Mouse (Mus musculus) liver, adult 2 months (tissue): ENCODE results near the gene Sh2b2. TPM values are rescaled to one million over a fixed set of nuclear protein-coding genes. Genes with fewer than 3 reads are reported as not detected.
"Not testable (repeated sequence)": the region's sequence is repeated elsewhere in the genome, so short reads cannot be mapped to it uniquely, and the experiment has no call there.

ENCODE experiments used
- DNase-seq: peaks from one replicate; pipeline ENCODE4 v3.0.0-alpha.2; 2011; ENCODE audit warnings: low read depth, low spot score; ENCODE audit errors: extremely low read depth
- H3K27ac ChIP-seq: fragments of 200-500 bp; replicated peaks from 2 replicates; pipeline ENCODE4 v1.5.1; 2012; ENCODE audit warnings: low read depth, mild to moderate bottlenecking, control low read depth, inconsistent platforms, low read length; ENCODE audit not compliant: insufficient read depth
- H3K27me3 ChIP-seq: fragments of 200-500 bp; 2 replicates; pipeline ENCODE4 v1.6.1; 2012; ENCODE audit warnings: mild to moderate bottlenecking, moderate library complexity, low read length, inconsistent platforms; ENCODE audit not compliant: control insufficient read depth, insufficient read depth
- H3K36me3 ChIP-seq: fragments of 200-500 bp; 2 replicates; pipeline ENCODE4 v1.6.1; 2012; ENCODE audit warnings: low read length, inconsistent platforms; ENCODE audit not compliant: control insufficient read depth, insufficient read depth
- H3K4me1 ChIP-seq: fragments of 200-500 bp; 2 replicates; pipeline ENCODE4 v1.6.1; 2011; ENCODE audit warnings: low read length; ENCODE audit not compliant: control insufficient read depth, insufficient read depth
- H3K4me3 ChIP-seq: fragments of 200-500 bp; 2 replicates; pipeline ENCODE4 v1.5.1; 2011; ENCODE audit warnings: low read depth, mild to moderate bottlenecking, control low read depth, low read length, moderate library complexity; ENCODE audit not compliant: insufficient read depth
- H3K79me2 ChIP-seq: fragments of 200-500 bp; 2 replicates; pipeline ENCODE4 v1.6.1; 2012; ENCODE audit warnings: inconsistent platforms, mild to moderate bottlenecking, low read length, moderate library complexity; ENCODE audit not compliant: control insufficient read depth, insufficient read depth
- H3K9ac ChIP-seq: fragments of 200-500 bp; 2 replicates; pipeline ENCODE4 v1.6.1; 2012; ENCODE audit warnings: low read depth, mild to moderate bottlenecking, control low read depth, inconsistent platforms, low read length
- CTCF ChIP-seq: fragments of 200-500 bp; IDR thresholded peaks from 2 replicates; pipeline ENCODE4 v1.5.1; 2011; ENCODE audit warnings: low read depth, low read length, control low read depth
- POLR2A ChIP-seq: fragments of 200-500 bp; IDR thresholded peaks from 2 replicates; pipeline ENCODE4 v1.6.1; 2011; ENCODE audit warnings: low read length, control low read depth; ENCODE audit not compliant: insufficient read depth; ENCODE audit errors: extremely low read depth
- WGBS: fragments of 180-500 bp; shearing (Covaris S2); methylation state at CpG from one replicate; pipeline ENCODE4 v1.1.7; 2018; 5-methylcytosine and 5-hydroxymethylcytosine counted together
- polyA plus RNA-seq: library from polyadenylated mRNA; depleted of rRNA; stranded (reverse); fragments of >200 nt; gene quantifications from 2 replicates; pipeline ENCODE4 v1.2.3, GENCODE M21; 2012
- total RNA-seq: library from RNA; depleted of rRNA; stranded (reverse); fragments of >200 nt; gene quantifications from 2 replicates; pipeline ENCODE4 v1.2.3, GENCODE M21; 2014

Gene Sh2b2
- total and polyA plus RNA-seq, 2 experiments = 0.65 to 6.1 TPM

GRCm38 (mm10) chr5:136215958-136216357, 30.4 kb downstream of the Sh2b2 start:
- Histone ChIP-seq H3K4me3 (no peak overlapping the region), H3K4me1 (peaks cover 3% of the 10 kb centered on the region; the same call in 1 of the 2 replicates), H3K79me2 (no peaks in the 10 kb centered on the region), H3K9ac (no peak overlapping the region), H3K27me3 (no peaks in the 10 kb centered on the region), H3K36me3 (no peaks in the 10 kb centered on the region), H3K27ac (no peak overlapping the region)
- TF ChIP-seq CTCF = no peak
- no peak for TF ChIP-seq POLR2A
- DNase-seq = no peak
- WGBS = 68% methylated on average over 5 of the region's 5 CpGs

- Histone ChIP-seq H3K4me3 (no peak overlapping the region), H3K9ac (no peak overlapping the region), H3K4me1 (peaks cover 3% of the 10 kb centered on the region; the same call in 1 of the 2 replicates), H3K27me3 (no peaks in the 10 kb centered on the region), H3K79me2 (no peaks in the 10 kb centered on the region), H3K36me3 (no peaks in the 10 kb centered on the region), H3K27ac (no peak overlapping the region)
- 96% methylated on average over 3 of the region's 3 CpGs for WGBS
- TF ChIP-seq CTCF (peak; percentile 20; the same call in 1 of the 2 replicates), POLR2A (no peak)
- no peak for DNase-seq
These were observed 31.1 kb downstream of the Sh2b2 start for GRCm38 (mm10) chr5:136215211-136215610.

- peaks cover 3% of the 10 kb centered on the region; the same call in 1 of the 2 replicates for H3K4me1 ChIP-seq
- peak; percentile 91 for DNase-seq
- 22% methylated on average over 5 of the region's 5 CpGs for WGBS
- H3K27ac ChIP-seq = no peak overlapping the region
- no peaks in the 10 kb centered on the region for H3K79me2 ChIP-seq
- TF ChIP-seq CTCF (no peak), POLR2A (no peak)
- H3K4me3 ChIP-seq = no peak overlapping the region
- H3K36me3 ChIP-seq = no peaks in the 10 kb centered on the region
- no peak overlapping the region for H3K9ac ChIP-seq
- H3K27me3 ChIP-seq = no peaks in the 10 kb centered on the region
These were observed 32.6 kb downstream of the Sh2b2 start for GRCm38 (mm10) chr5:136213716-136214115.

- 90% methylated on average over 11 of the region's 11 CpGs for WGBS
- TF ChIP-seq CTCF = no peak
- no peak for TF ChIP-seq POLR2A
- Histone ChIP-seq H3K4me3 (no peak overlapping the region), H3K9ac (no peak overlapping the region), H3K4me1 (peaks cover 3% of the 10 kb centered on the region; the same call in 1 of the 2 replicates), H3K27me3 (no peaks in the 10 kb centered on the region), H3K79me2 (no peaks in the 10 kb centered on the region), H3K36me3 (no peaks in the 10 kb centered on the region), H3K27ac (no peak overlapping the region)
- no peak for DNase-seq
These were observed 33.6 kb downstream of the Sh2b2 start for GRCm38 (mm10) chr5:136212716-136213115.

GRCm38 (mm10) chr5:136211341-136212102, 34.8 kb downstream of the Sh2b2 start:
- H3K79me2 ChIP-seq, H3K36me3 ChIP-seq, H3K4me3 ChIP-seq, H3K27ac ChIP-seq, DNase-seq, H3K4me1 ChIP-seq, H3K27me3 ChIP-seq, H3K9ac ChIP-seq: not testable (repeated sequence)
- WGBS = 92% methylated on average over 14 of the region's 14 CpGs

- Histone ChIP-seq H3K36me3 (no peaks in the 10 kb centered on the region), H3K79me2 (no peaks in the 10 kb centered on the region), H3K4me3 (no peak overlapping the region), H3K27me3 (no peaks in the 10 kb centered on the region), H3K27ac (no peak overlapping the region), H3K9ac (no peak overlapping the region), H3K4me1 (peaks cover 3% of the 10 kb centered on the region; the same call in 1 of the 2 replicates)
- TF ChIP-seq POLR2A (no peak), CTCF (no peak)
- no peak for DNase-seq
- WGBS = 56% methylated on average over 5 of the region's 5 CpGs
These were observed 35.8 kb downstream of the Sh2b2 start for GRCm38 (mm10) chr5:136210549-136210948.
